Mouse (Mus musculus): ENCODE data around the gene Gja8. TPM values are rescaled to one million over a fixed set of nuclear protein-coding genes. Genes with fewer than 3 reads are reported as not detected.

Gene Gja8
- polyA plus RNA-seq, 1 experiment from 2014 or later: 0.03 TPM

DNA sequence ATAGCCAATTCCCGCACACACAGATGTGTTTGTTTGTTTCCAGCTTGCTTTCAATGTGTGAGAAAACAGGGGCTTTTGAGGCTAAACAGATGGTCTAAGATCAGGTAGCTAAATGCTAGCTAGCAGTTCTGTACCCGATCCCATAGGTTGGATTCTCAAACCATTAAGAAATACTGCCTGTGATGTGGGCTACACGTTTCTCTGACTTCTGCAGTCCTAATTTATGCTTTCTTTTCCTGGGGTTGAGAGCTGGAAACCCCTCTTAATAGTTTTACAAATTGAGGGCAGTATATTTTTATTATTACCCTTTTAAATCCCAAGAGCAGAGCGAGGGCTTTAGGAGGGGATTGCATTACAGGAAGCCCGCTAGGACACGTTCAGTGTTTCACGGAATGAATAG, 4.8 kb downstream of the Gja8 start:
- no peaks in the 10 kb centered on the region for H3K27me3 ChIP-seq
- no peak for ATAC-seq (ENCODE audit: low read depth)
- no peaks in the 10 kb centered on the region for H3K36me3 ChIP-seq
- H3K4me1 ChIP-seq (replicated peaks): no peaks in the 10 kb centered on the region
- H3K27ac ChIP-seq (replicated peaks): no peak overlapping the region
- no peak overlapping the region for H3K4me3 ChIP-seq
- WGBS: 55% methylated on average over 7 of the region's 7 CpGs
- H3K9me3 ChIP-seq: no peaks in the 10 kb centered on the region
- H3K9ac ChIP-seq: no peak overlapping the region
- no peak overlapping the region for H3K4me2 ChIP-seq

DNA sequence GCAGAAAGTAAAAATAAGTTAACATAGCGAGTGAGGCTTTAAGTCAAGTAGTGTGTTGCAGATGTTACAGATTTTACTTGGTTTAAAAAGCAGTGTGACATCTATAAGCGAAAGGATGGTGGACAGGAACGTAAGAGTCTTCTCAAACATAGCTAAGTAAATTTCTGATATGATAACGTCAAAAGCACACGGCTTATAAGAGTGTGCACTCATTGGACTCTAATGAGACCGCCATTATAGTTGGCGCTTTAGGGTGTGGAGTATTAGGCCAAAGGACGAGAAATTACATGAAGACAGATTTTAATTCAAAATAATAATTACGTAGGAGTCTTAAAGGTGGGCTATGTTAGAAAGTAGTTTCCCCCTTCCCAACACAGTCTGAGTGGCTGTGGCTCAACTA, 20.2 kb downstream of the Gja8 start:
- peak overlapping the region; percentile 84 for H3K4me2 ChIP-seq
- H3K27ac ChIP-seq (replicated peaks): no peak overlapping the region
- peaks cover 13% of the 10 kb centered on the region for H3K4me1 ChIP-seq (replicated peaks)
- H3K36me3 ChIP-seq: no peaks in the 10 kb centered on the region
- WGBS: 58% methylated on average over 9 of the region's 9 CpGs
- peak overlapping the region; percentile 95 for H3K9ac ChIP-seq
- peak overlapping the region; percentile 99 for H3K4me3 ChIP-seq
- peaks cover 21% of the 10 kb centered on the region for H3K27me3 ChIP-seq
- peak; percentile 49; the same call in 1 of the 2 replicates for ATAC-seq (ENCODE audit: low read depth)
- no peaks in the 10 kb centered on the region for H3K9me3 ChIP-seq

DNA sequence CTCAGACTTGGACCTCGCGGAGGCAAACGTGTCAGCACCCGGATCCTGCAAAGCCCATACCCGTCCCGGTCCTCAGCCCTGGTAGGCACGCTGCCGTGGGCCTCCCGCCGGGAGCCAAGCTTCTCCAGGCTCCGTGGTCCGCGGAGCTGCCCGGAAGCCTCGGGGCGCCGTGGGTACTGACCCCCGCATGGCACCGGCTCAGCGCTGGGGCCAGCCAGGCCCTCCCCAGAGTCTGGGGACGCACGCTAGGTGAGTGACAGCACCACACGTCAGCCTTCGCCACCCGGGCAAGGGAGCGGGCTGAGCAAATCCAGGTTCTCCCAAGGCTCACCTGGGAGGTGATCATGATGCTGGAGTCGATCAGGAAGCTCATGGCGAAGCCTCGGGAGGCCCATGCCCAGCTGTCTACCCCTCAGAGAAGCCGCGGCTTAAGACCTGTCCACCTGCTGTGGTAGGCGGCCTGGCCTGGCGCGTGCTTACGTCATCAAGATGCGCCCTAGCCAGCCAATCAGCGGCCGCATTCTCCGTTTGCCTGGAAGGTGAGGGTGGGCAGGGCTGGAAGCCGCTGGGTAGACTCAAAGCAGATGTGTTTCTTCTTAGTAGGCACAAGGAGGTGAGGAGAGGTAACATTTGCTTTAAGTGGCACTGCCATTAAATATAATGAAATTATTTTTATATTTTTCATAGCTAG, 20.8 kb downstream of the Gja8 start, which contains the start of gene Gpr89:
Gene Gpr89, minus strand, starts transcription at position 496 of the 691 bp plus-strand sequence.
- Histone ChIP-seq H3K4me1 (replicated peaks) (peaks cover 13% of the 10 kb centered on the region), H3K9ac (peak within 1 kb of the TSS; percentile 95), H3K27ac (replicated peaks) (peak within 1 kb of the TSS; percentile 54), H3K4me3 (peak within 1 kb of the TSS; percentile 99), H3K9me3 (no peaks in the 10 kb centered on the region), H3K4me2 (peak within 1 kb of the TSS; percentile 84), H3K27me3 (peaks cover 21% of the 10 kb centered on the region), H3K36me3 (no peaks in the 10 kb centered on the region)
- WGBS: under 1% methylated on average over 40 of the region's 40 CpGs
- ATAC-seq (ENCODE audit: low read depth): peak; percentile 98

DNA sequence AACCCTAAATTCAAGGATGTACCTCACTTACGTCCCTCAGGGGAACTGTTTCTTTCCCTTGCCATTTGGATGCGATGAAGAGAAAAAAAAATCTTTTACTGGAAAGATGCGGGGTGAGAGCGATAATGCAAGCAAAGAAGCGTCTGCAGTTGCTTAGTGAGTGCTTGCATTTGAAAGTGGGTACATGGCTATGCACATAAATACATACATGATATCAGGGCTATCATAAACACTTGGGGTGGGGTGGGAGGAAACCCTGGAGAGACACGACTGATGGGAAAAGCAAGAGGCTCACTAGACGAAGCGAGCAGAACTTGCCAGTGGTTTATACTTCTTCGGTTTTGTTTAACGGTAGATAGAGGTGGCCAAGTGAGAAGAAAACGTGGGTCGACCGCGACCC, 21.4 kb downstream of the Gja8 start, which contains the start of gene Gja5:
Gene Gja5, plus strand, starts transcription at position 301 of the 400 bp plus-strand sequence.
- peak within 1 kb of the TSS; percentile 99 for H3K4me3 ChIP-seq
- peak within 1 kb of the TSS; percentile 95 for H3K9ac ChIP-seq
- H3K9me3 ChIP-seq: no peaks in the 10 kb centered on the region
- H3K4me1 ChIP-seq (replicated peaks): peaks cover 13% of the 10 kb centered on the region
- H3K27me3 ChIP-seq: peaks cover 21% of the 10 kb centered on the region
- peak within 1 kb of the TSS; percentile 54 for H3K27ac ChIP-seq (replicated peaks)
- WGBS: 13% methylated on average over 14 of the region's 14 CpGs
- no peaks in the 10 kb centered on the region for H3K36me3 ChIP-seq
- no peak for ATAC-seq (ENCODE audit: low read depth)
- H3K4me2 ChIP-seq: peak within 1 kb of the TSS; percentile 84

DNA sequence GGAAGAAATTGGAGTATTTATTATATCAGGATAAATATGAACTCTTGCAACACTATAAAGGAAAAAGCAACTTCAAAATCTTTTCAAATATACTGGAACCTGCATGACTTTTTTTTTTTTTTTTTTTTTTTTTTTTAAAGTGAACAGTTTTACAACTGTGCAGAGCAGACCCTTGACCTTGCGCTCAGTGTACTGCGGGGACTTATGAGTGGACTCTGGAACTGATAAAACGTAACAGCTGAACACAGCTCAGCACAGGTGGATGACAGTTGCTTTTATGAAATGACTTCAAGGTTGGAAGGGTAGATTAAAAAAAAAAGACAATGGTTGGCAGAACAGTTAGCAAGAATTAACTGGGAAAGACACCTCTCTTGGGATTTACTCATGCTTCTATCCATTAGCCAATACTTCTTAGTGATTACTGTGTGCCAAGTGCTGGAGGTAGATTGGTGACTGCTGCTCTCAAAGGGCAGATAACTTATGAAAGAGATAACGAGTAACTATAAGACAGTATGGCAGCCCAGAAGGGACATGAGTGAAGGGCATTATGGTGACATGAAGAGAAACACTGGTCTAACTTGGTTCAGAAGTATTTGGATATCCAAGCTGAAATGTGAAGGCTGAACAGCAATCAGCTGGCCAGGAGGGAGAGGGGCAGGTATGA, 23.4 kb downstream of the Gja8 start:
- Histone ChIP-seq H3K4me3 (no peak overlapping the region), H3K27ac (replicated peaks) (no peak overlapping the region), H3K27me3 (peaks cover 15% of the 10 kb centered on the region), H3K4me2 (no peak overlapping the region), H3K4me1 (replicated peaks) (peaks cover 13% of the 10 kb centered on the region), H3K36me3 (peaks cover 8% of the 10 kb centered on the region), H3K9ac (no peak overlapping the region), H3K9me3 (no peaks in the 10 kb centered on the region)
- 91% methylated on average over 4 of the region's 4 CpGs for WGBS
- ATAC-seq (ENCODE audit: low read depth): no peak

DNA sequence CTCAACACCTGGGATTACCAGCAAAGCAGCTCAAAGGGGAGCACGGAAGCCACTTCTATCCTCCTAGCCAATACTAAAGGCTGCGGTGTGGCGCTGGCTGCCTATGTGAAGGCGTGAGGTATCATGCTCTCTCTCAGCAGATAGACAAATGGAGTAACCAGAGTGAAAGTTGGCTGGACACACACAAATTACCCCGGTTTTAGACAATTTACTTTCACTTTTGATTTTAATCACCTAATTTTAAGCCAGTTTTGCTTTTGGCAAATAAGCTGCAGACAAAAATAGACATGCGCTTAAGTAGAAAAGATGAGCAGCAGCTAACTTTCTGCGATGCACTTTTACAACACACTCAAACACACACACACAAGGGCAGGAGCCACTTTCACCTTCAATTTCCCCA, 42.1 kb downstream of the Gja8 start:
- Histone ChIP-seq H3K4me3 (no peak overlapping the region), H3K27me3 (no peaks in the 10 kb centered on the region), H3K4me2 (no peak overlapping the region), H3K9ac (no peak overlapping the region), H3K36me3 (peaks cover 78% of the 10 kb centered on the region), H3K9me3 (no peaks in the 10 kb centered on the region), H3K4me1 (replicated peaks) (no peaks in the 10 kb centered on the region), H3K27ac (replicated peaks) (no peak overlapping the region)
- no peak for ATAC-seq (ENCODE audit: low read depth)
- 95% methylated on average over 7 of the region's 7 CpGs for WGBS

DNA sequence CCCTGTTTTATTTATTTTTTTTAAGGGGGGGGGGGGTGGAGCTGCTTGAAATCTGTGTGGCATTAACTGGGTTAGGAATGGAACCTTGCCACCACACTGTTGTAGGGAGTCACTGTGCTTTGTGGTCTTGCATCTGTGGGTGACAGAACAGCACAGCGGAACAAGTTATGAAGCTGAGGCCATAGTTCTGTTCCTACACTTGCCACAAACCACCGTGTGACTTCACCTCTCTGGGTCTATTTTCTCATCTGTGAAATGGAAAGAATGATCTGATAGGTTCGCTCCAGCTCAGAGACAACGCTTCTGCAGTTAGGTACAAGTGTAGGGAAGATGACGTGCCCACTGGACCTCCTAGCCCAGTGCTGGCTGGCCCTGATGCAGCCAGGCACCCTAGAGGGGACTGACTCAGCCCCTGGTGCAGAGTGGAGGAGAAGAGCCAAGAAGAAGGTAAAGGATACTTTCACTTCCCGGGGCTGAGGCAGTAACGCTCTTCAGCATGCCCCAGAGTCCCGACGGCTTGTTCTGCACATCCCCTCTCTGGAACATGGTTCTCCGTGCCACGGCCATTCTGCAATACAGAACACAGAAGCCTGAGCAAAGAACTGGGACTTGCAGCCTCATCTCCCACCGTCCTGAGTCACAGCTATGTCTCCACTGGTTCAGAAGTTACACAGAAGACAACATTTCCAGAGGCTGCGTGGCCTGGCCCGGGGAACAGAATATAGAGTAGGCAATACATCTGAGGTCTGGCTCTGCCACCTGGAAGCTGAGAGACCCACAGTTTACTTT, 43.6 kb downstream of the Gja8 start:
- Histone ChIP-seq H3K9me3 (no peaks in the 10 kb centered on the region), H3K4me3 (no peak overlapping the region), H3K4me2 (no peak overlapping the region), H3K27me3 (no peaks in the 10 kb centered on the region), H3K4me1 (replicated peaks) (no peaks in the 10 kb centered on the region), H3K36me3 (peaks cover 79% of the 10 kb centered on the region), H3K9ac (no peak overlapping the region), H3K27ac (replicated peaks) (no peak overlapping the region)
- WGBS: 94% methylated on average over 14 of the region's 14 CpGs
- ATAC-seq (ENCODE audit: low read depth): no peak

DNA sequence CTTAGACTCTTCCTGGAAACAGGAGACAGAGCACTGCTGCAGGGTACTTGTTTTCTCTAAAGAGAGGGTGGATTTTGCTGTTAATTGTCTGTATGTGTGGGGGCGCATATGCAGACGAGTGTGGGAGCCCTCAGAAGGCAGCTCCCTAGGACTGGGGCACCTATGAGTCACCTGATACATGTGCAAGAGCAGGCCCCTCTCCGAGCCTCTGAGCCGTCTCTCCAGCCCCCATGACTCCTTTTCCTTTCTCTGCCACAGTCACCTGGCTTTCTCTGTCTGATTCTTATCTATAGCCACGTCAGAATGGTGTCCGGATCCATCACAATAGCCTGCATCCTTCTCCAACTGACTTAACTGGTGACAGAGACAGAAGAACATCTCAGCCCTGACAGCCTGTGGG, 44.3 kb downstream of the Gja8 start:
- Histone ChIP-seq H3K27me3 (no peaks in the 10 kb centered on the region), H3K4me2 (no peak overlapping the region), H3K9me3 (no peaks in the 10 kb centered on the region), H3K4me1 (replicated peaks) (no peaks in the 10 kb centered on the region), H3K36me3 (peaks cover 76% of the 10 kb centered on the region), H3K27ac (replicated peaks) (no peak overlapping the region), H3K4me3 (no peak overlapping the region), H3K9ac (no peak overlapping the region)
- 90% methylated on average over 6 of the region's 6 CpGs for WGBS
- no peak for ATAC-seq (ENCODE audit: low read depth)

DNA sequence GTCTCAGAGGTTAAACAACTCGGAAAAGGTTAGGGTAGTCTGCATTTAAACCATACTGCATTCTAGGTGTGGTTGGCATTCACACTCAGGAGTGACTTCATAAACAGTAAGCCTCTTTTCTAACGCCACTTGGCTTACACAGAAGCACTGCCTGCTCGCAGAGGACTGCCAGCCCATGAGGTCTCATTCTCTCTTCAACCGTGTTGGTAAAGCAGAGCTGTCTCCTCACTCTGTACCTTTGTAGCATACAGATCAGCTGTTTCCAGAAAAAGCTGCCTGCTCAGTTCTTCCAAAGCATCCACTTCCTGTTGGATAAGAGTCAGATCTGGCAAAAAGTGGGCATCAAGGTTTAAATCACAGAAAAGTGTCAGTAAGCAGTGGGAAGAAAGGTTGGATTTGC, 45.4 kb downstream of the Gja8 start:
- Histone ChIP-seq H3K27me3 (no peaks in the 10 kb centered on the region), H3K4me1 (replicated peaks) (no peaks in the 10 kb centered on the region), H3K4me3 (no peak overlapping the region), H3K27ac (replicated peaks) (no peak overlapping the region), H3K9me3 (no peaks in the 10 kb centered on the region), H3K36me3 (peaks cover 72% of the 10 kb centered on the region), H3K4me2 (no peak overlapping the region), H3K9ac (no peak overlapping the region)
- ATAC-seq (ENCODE audit: low read depth): no peak
- 84% methylated on average over 4 of the region's 4 CpGs for WGBS

DNA sequence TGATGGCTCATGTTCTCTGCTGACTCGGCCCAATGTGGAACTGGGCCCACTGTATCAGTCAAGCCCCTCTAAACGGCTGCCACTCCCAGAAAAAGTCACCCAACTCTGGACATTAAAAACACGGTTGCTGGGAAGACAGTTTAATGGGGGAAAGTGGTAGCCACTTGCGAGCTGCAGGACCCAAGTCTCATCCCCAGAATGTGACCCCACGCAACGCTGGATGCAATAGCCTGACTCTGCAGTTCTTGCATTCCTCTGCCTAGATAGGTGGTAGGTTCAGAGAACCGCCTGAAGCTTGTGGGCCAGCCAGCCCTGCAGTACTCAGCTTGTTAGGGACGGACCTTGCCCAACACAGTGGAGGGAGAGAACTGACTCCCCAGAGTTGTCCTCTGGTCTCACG, 46.3 kb downstream of the Gja8 start:
- Histone ChIP-seq H3K9ac (no peak overlapping the region), H3K36me3 (peaks cover 76% of the 10 kb centered on the region), H3K27me3 (no peaks in the 10 kb centered on the region), H3K9me3 (no peaks in the 10 kb centered on the region), H3K27ac (replicated peaks) (no peak overlapping the region), H3K4me3 (no peak overlapping the region), H3K4me2 (no peak overlapping the region), H3K4me1 (replicated peaks) (no peaks in the 10 kb centered on the region)
- ATAC-seq (ENCODE audit: low read depth): no peak
- 93% methylated on average over 9 of the region's 9 CpGs for WGBS

DNA sequence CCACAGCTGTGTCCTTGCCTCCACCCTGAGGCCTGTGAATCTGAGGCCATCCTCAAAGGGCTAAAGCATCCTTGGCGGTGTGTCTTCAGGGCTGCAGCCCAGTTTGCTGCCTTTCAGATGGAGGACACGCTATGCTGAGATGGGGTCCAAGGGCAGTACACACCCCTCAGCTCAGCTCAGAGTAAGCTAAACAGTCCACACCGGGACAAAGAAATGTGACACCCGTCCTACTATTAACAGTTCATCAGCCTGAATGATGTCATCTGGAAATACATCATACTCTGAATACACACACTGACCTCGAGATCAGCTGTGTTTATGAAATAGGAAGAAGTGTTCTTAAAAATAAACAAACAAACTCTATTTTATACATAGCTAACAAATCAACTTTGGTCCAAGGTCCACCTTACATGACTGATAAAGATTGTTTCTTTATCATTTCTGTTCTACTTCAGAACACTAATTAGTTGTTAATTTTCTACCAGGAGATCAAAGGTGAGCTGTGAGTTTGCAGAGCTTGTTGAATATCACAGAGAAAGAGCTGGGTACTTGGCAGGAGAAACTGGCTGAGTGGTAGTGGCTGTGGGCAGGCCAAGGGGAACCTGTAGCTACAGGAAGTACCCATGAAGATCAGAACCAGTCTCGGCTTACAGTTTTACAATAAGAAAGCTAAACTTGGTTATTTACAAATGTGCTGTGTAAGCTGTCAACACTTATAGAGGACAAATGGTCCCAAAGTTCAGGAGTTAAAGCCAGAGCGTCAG, 50.8 kb downstream of the Gja8 start:
- H3K36me3 ChIP-seq: peaks cover 84% of the 10 kb centered on the region
- ATAC-seq (ENCODE audit: low read depth): no peak

More for the DNA sequence above, 50.8 kb downstream of the Gja8 start:
- no peak overlapping the region for H3K4me3 ChIP-seq
- H3K27me3 ChIP-seq: no peaks in the 10 kb centered on the region
- WGBS: 85% methylated on average over 7 of the region's 7 CpGs
- H3K9me3 ChIP-seq: no peaks in the 10 kb centered on the region
- no peak overlapping the region for H3K9ac ChIP-seq
- H3K27ac ChIP-seq (replicated peaks): no peak overlapping the region
- no peaks in the 10 kb centered on the region for H3K4me1 ChIP-seq (replicated peaks)
- H3K4me2 ChIP-seq: no peak overlapping the region
